Mouse (Mus musculus) embryonic facial prominence, embryonic 11.5 days (tissue): ENCODE measurements around the gene Ntf3. TPM values are rescaled to one million over a fixed set of nuclear protein-coding genes. Genes with fewer than 3 reads are reported as not detected.

Source experiments
- ATAC-seq: fragments of 200-750 bp; cut with Nextera tagmentation; replicated peaks from 2 replicates; pipeline ENCODE4 v1.8.0; 2017; ENCODE audit warnings: low read depth; ENCODE audit not compliant: insufficient number of reproducible peaks, low FRiP score, low TSS enrichment
- DNase-seq: peaks from one replicate; pipeline ENCODE4 v3.0.0-alpha.2; 2015; ENCODE audit warnings: low spot score
- H3K27ac ChIP-seq: fragments of 300-500 bp; sonication (generic); replicated peaks from 2 replicates; pipeline ENCODE4 v1.5.1; 2014; ENCODE audit warnings: mild to moderate bottlenecking, low read depth, low read length, control low read depth
- H3K27me3 ChIP-seq: fragments of 300-500 bp; sonication (generic); 2 replicates; pipeline ENCODE4 v1.6.1; 2014; ENCODE audit warnings: mild to moderate bottlenecking, low read length, moderate library complexity, mixed read lengths; ENCODE audit not compliant: control insufficient read depth, insufficient read depth
- H3K36me3 ChIP-seq: fragments of 300-500 bp; sonication (generic); replicated peaks from 2 replicates; pipeline ENCODE4 v1.6.1; 2014; ENCODE audit warnings: low read depth, mild to moderate bottlenecking, low read length, moderate library complexity, mixed read lengths; ENCODE audit not compliant: control insufficient read depth, insufficient read depth
- H3K4me1 ChIP-seq: fragments of 300-500 bp; sonication (generic); 2 replicates; pipeline ENCODE4 v1.6.1; 2014; ENCODE audit warnings: low read length, mixed read lengths; ENCODE audit not compliant: control insufficient read depth, insufficient read depth
- H3K4me2 ChIP-seq: fragments of 300-500 bp; sonication (generic); 2 replicates; pipeline ENCODE4 v1.6.1; 2014; ENCODE audit warnings: low read depth, mild to moderate bottlenecking, control low read depth, low read length, moderate library complexity
- H3K4me3 ChIP-seq: fragments of 300-500 bp; sonication (generic); 2 replicates; pipeline ENCODE4 v1.5.1; 2014; ENCODE audit warnings: low read depth, low read length, control low read depth
- H3K9ac ChIP-seq: fragments of 300-500 bp; sonication (generic); replicated peaks from 2 replicates; pipeline ENCODE4 v1.6.1; 2014; ENCODE audit warnings: mild to moderate bottlenecking, control low read depth, low read length
- H3K9me3 ChIP-seq: fragments of 300-500 bp; sonication (generic); replicated peaks from 2 replicates; pipeline ENCODE4 v1.6.1; 2016; ENCODE audit warnings: mild to moderate bottlenecking, low read length, inconsistent platforms, mixed read lengths; ENCODE audit not compliant: control insufficient read depth
- WGBS: fragments of 180-500 bp; shearing (Covaris S2); extraction: QIAGEN DNeasy Blood & Tissue Kit; methylation state at CpG from one replicate; pipeline ENCODE4 v1.1.7; 2014; 5-methylcytosine and 5-hydroxymethylcytosine counted together
- polyA plus RNA-seq: library from polyadenylated mRNA; unstranded; fragments of >200 nt; fragmentation: Nextera tagmentation; extraction: Ambion mirVana; gene quantifications from 2 replicates; pipeline ENCODE4 v1.2.1, GENCODE M21; 2014

The Ntf3 gene
- polyA plus RNA-seq, 1 experiment from 2014 or later, result 28.0 TPM

- Histone ChIP-seq H3K4me3 (no peak overlapping the region), H3K9me3 (no peaks in the 10 kb centered on the region), H3K27ac (no peak overlapping the region), H3K36me3 (peaks cover 3% of the 10 kb centered on the region), H3K9ac (no peak overlapping the region), H3K4me1 (no peaks in the 10 kb centered on the region), H3K27me3 (no peaks in the 10 kb centered on the region), H3K4me2 (no peak overlapping the region)
- DNase-seq (no peak), ATAC-seq (no peak)
- 72% methylated on average over 5 of the region's 5 CpGs for WGBS
Measured at GRCm38 (mm10) chr6:126097471-126097870, 69.2 kb downstream of the Ntf3 start.

- ATAC-seq (no peak), DNase-seq (no peak)
- Histone ChIP-seq H3K9me3 (no peaks in the 10 kb centered on the region), H3K4me3 (no peak overlapping the region), H3K4me2 (no peak overlapping the region), H3K4me1 (no peaks in the 10 kb centered on the region), H3K36me3 (peaks cover 3% of the 10 kb centered on the region), H3K9ac (no peak overlapping the region), H3K27me3 (no peaks in the 10 kb centered on the region), H3K27ac (no peak overlapping the region)
- WGBS, result 82% methylated on average over 13 of the region's 13 CpGs
Measured at GRCm38 (mm10) chr6:126096085-126096484, 70.6 kb downstream of the Ntf3 start.

DNA sequence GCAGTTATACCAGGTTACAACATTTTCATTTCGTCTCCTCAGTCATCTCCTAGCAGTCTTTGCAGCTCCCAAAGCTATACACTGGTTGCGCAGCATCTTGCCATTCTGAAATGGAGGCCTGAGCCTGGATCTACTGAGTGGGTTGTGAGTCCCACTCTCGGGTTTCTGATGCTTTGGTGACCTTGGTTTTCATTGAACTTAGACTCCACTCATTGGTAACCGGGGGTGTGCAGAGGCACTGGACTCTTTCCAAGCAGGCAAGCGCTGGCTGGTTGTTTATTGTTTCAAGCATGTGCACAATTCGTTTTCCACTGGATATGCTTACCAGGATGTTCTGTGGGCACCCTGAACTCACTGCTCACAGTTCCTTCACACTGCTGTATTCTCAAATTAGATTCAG is 71.7 kb downstream of the Ntf3 start:
- Histone ChIP-seq H3K4me3 (no peak overlapping the region), H3K27me3 (no peaks in the 10 kb centered on the region), H3K9ac (no peak overlapping the region), H3K36me3 (no peaks in the 10 kb centered on the region), H3K4me2 (no peak overlapping the region), H3K4me1 (no peaks in the 10 kb centered on the region), H3K9me3 (no peaks in the 10 kb centered on the region), H3K27ac (no peak overlapping the region)
- ATAC-seq (no peak), DNase-seq (no peak)
- 78% methylated on average over 6 of the region's 6 CpGs for WGBS

GRCm38 (mm10) chr6:126092026-126092425 is 74.7 kb downstream of the Ntf3 start:
- Histone ChIP-seq H3K36me3 (no peaks in the 10 kb centered on the region), H3K27me3 (no peaks in the 10 kb centered on the region), H3K27ac (no peak overlapping the region), H3K4me1 (no peaks in the 10 kb centered on the region), H3K4me3 (no peak overlapping the region), H3K9me3 (no peaks in the 10 kb centered on the region), H3K4me2 (no peak overlapping the region), H3K9ac (no peak overlapping the region)
- 52% methylated on average over 5 of the region's 5 CpGs for WGBS
- DNase-seq, result no peak
- no peak for ATAC-seq

- no peaks in the 10 kb centered on the region for H3K27me3 ChIP-seq
- no peak overlapping the region for H3K4me2 ChIP-seq
- 86% methylated on average over 1 of the region's 1 CpGs for WGBS
- no peaks in the 10 kb centered on the region for H3K9me3 ChIP-seq
- no peak overlapping the region for H3K27ac ChIP-seq
- H3K4me3 ChIP-seq, result no peak overlapping the region
- ATAC-seq (no peak), DNase-seq (no peak)
- no peaks in the 10 kb centered on the region; the same call in 1 of the 2 replicates for H3K4me1 ChIP-seq
- H3K9ac ChIP-seq, result no peak overlapping the region
- no peaks in the 10 kb centered on the region for H3K36me3 ChIP-seq
Measured at GRCm38 (mm10) chr6:126090063-126090462, 76.6 kb downstream of the Ntf3 start.

DNA sequence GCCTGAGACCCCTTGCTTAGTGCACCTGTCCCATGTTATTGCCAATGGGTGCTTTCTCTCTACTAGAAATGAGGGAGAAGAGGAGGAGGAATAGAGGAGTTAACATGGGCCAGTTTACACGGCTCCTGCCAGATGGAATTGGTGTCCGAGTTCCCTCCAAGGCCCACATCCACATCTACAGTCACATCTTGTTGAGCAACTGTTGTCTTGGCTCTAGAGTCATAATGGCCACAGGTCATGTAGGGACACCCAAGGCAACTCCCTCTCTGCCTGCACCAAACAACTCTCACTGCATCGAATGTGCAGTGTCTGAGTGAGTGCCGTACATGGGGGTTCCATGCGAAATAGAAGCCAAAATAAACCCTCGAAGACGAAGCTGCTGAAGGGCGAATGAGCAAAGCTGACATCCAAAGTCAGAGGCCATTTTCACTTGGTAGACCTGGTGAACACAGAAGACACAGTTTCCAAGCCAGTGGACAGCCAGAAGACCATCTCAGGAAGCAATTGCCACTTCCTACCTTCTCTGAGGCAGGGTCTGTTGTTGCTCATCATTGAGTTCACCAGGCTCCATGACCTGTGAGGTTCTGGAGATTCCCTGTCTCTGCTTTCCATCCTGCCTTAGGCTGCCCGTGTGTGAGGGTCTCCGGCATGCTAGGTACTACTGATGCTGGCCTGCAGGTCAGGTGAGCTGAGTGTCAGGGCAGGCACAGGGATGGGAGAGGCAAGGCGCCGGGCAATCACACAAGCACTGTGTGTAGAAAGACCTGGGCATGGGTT is 78.0 kb downstream of the Ntf3 start:
- Histone ChIP-seq H3K4me1 (no peaks in the 10 kb centered on the region; the same call in 1 of the 2 replicates), H3K27ac (no peak overlapping the region), H3K9me3 (no peaks in the 10 kb centered on the region), H3K9ac (no peak overlapping the region), H3K4me3 (no peak overlapping the region), H3K27me3 (no peaks in the 10 kb centered on the region), H3K4me2 (no peak overlapping the region), H3K36me3 (no peaks in the 10 kb centered on the region)
- WGBS, result 94% methylated on average over 12 of the region's 12 CpGs
- no peak for ATAC-seq
- DNase-seq, result no peak

DNA sequence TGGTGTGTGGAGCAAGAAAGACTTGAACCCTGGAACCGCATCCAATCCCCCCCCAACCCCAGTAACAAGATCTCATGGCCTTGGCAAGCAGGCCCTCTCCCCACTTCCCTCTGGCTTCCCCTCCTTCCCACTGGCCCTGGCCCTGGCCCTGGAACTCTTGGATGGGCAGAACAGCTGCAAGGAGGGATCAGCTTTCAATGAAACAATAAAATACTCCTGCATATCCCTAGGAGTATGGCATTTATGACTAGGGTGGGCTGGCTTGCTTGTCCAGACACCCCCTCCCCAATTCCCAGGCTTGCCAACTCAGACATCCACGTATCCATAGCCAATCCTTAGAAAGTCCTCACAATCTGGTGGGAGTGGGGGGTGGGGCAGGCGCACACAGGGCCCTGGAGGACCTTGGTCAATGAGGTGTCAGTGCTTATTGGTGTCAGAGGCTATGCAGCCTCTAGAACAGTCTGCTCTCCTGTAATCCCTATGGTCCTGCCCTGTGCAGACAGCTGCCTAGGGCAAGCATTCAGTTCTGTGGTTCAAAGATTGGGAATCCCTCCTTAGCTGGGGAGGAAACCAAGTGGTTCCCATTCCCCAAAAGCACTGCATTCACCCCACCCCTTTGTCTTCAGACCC is 80.3 kb downstream of the Ntf3 start:
- WGBS, result 62% methylated on average over 3 of the region's 3 CpGs
- no peaks in the 10 kb centered on the region for H3K9me3 ChIP-seq
- peak; percentile 12 for DNase-seq
- no peak for ATAC-seq
- H3K27ac ChIP-seq, result no peak overlapping the region
- H3K4me2 ChIP-seq, result no peak overlapping the region
- H3K36me3 ChIP-seq, result no peaks in the 10 kb centered on the region
- H3K27me3 ChIP-seq, result no peaks in the 10 kb centered on the region
- no peaks in the 10 kb centered on the region; the same call in 1 of the 2 replicates for H3K4me1 ChIP-seq
- no peak overlapping the region for H3K4me3 ChIP-seq
- H3K9ac ChIP-seq, result no peak overlapping the region

DNA sequence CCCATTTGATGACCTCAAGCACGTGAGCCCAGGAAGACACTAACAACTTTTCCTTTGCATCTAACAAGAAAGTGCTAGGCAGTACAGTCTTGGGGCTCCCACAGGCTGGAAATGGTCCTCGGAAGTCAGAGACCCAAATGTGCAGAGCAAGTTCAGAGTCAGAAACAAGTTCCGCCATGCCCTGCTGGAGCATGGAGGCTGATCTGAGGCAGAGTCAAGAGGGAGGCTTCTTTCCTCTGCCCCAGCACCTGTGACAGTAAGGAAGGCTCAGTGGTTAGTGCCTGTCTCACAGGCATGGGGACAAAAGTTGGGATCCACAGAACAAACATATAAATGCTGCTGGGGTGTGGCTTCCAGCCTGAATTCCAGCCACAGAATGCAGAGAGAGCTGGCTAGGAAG is 86.2 kb downstream of the Ntf3 start:
- Histone ChIP-seq H3K4me2 (no peak overlapping the region), H3K36me3 (no peaks in the 10 kb centered on the region), H3K9me3 (no peaks in the 10 kb centered on the region), H3K4me1 (no peaks in the 10 kb centered on the region), H3K9ac (no peak overlapping the region), H3K27me3 (no peaks in the 10 kb centered on the region), H3K27ac (no peak overlapping the region), H3K4me3 (no peak overlapping the region)
- no peak for DNase-seq
- 74% methylated on average over 3 of the region's 3 CpGs for WGBS
- ATAC-seq, result no peak
